Mouse (Mus musculus): ENCODE data around the gene Ces1g. TPM values are rescaled to one million over a fixed set of nuclear protein-coding genes. Genes with fewer than 3 reads are reported as not detected.

Ces1g gene
- polyA plus RNA-seq, 1 experiment: not detected

DNA sequence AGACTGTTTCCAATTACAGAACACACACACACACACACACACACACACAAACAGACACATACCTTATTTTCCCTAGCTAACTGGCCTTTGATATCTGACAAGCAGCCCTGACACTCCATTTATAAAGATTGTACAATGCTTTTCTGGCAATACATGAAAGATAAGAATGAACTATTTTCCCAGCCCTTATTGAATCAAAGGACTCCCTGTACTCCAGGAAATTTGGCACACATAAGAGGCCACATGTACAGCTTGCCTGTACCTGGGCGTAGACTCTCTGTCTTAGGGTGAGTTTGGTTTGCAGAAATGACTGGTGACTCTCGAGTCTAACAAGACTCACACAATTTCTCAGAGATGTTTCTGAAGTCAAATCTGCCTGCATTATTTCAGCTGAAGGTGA, 53.2 kb downstream of the Ces1g start:
- TF ChIP-seq MAX (IDR thresholded peaks at IDR 0.05; ENCODE audit: low read depth) (no peak), SRF (IDR thresholded peaks at IDR 0.05; ENCODE audit: control insufficient read depth, insufficient read length, low read depth) (no peak), MYOD1 (IDR thresholded peaks at IDR 0.05; ENCODE audit: control insufficient read depth in 1 of 3, insufficient read length in 2 of 3, low read depth in 2 of 3) (no peak), CEBPB (IDR thresholded peaks at IDR 0.05; ENCODE audit: insufficient read depth, poor library complexity, severe bottlenecking) (no peak), POLR2AphosphoS2 (IDR thresholded peaks at IDR 0.05; ENCODE audit: insufficient read length, low read depth) (no peak), E2F4 (IDR thresholded peaks at IDR 0.05; ENCODE audit: insufficient read depth) (no peak), TCF3 (IDR thresholded peaks at IDR 0.05; ENCODE audit: insufficient read length, low read depth) (no peak), MYOG (IDR thresholded peaks at IDR 0.05; ENCODE audit: control insufficient read depth in 1 of 3, insufficient read depth in 1 of 3, insufficient read length in 2 of 3, low read depth in 2 of 3) (no peak), TCF12 (IDR thresholded peaks at IDR 0.05; ENCODE audit: insufficient read depth, poor library complexity, severe bottlenecking) (no peak), USF1 (IDR thresholded peaks at IDR 0.05; ENCODE audit: low read depth) (no peak), POLR2A (IDR thresholded peaks at IDR 0.05; ENCODE audit: insufficient read length, low read depth) (no peak), REST (IDR thresholded peaks at IDR 0.05; ENCODE audit: insufficient read depth, insufficient read length) (no peak)
- Histone ChIP-seq H3ac (ENCODE audit: control insufficient read depth, insufficient read length) (no peak overlapping the region), H3K4me3 (no peak overlapping the region), H3K79me2 (ENCODE audit: control insufficient read depth, insufficient read depth) (no peaks in the 10 kb centered on the region), H3K4me2 (ENCODE audit: low read depth) (no peak overlapping the region), H3K27me3 (ENCODE audit: control insufficient read depth, insufficient read depth, insufficient read length) (no peaks in the 10 kb centered on the region), H3K36me3 (ENCODE audit: control insufficient read depth, insufficient read depth) (no peaks in the 10 kb centered on the region)

GRCm38 (mm10) chr8:93282349-93282748, 54.8 kb downstream of the Ces1g start:
- Histone ChIP-seq H3K4me2 (ENCODE audit: low read depth) (no peak overlapping the region), H3K36me3 (ENCODE audit: control insufficient read depth, insufficient read depth) (no peaks in the 10 kb centered on the region), H3K27me3 (ENCODE audit: control insufficient read depth, insufficient read depth, insufficient read length) (no peaks in the 10 kb centered on the region), H3K79me2 (ENCODE audit: control insufficient read depth, insufficient read depth) (no peaks in the 10 kb centered on the region), H3ac (ENCODE audit: control insufficient read depth, insufficient read length) (no peak overlapping the region), H3K4me3 (no peak overlapping the region)
- no peak for TF ChIP-seq POLR2AphosphoS2 (IDR thresholded peaks at IDR 0.05; ENCODE audit: insufficient read length, low read depth)
- TF ChIP-seq SRF (IDR thresholded peaks at IDR 0.05; ENCODE audit: control insufficient read depth, insufficient read length, low read depth): no peak
- TF ChIP-seq CEBPB (IDR thresholded peaks at IDR 0.05; ENCODE audit: insufficient read depth, poor library complexity, severe bottlenecking): no peak
- TF ChIP-seq E2F4 (IDR thresholded peaks at IDR 0.05; ENCODE audit: insufficient read depth): no peak
- no peak for TF ChIP-seq POLR2A (IDR thresholded peaks at IDR 0.05; ENCODE audit: insufficient read length, low read depth)
- no peak for TF ChIP-seq MYOD1 (IDR thresholded peaks at IDR 0.05; ENCODE audit: control insufficient read depth in 1 of 3, insufficient read length in 2 of 3, low read depth in 2 of 3)

DNA sequence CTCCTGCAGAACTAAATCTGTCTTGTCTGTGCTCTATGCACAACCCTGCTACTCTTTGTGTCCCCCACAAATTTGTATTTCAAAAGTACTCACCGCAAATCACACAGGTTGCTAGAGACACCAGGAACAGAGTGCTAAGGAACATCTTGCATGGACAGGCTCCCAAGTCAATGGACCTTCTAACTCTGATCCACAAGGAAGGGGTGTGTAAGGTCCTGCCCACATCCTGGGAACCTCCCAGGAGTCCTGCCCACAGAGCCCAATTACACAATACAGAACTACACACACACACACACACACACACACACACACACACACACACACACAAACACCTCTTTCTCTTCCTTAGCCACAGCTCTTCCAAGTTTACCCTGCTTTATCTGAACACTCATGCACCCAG, 57.6 kb downstream of the Ces1g start, which contains the start of gene Ces1f:
Gene Ces1f (minus strand): TSS at position 192 of the 400 bp plus-strand sequence.
- no peaks in the 10 kb centered on the region for H3K79me2 ChIP-seq (ENCODE audit: control insufficient read depth, insufficient read depth)
- H3K27me3 ChIP-seq (ENCODE audit: control insufficient read depth, insufficient read depth, insufficient read length): no peaks in the 10 kb centered on the region
- no peak within 1 kb of the TSS for H3ac ChIP-seq (ENCODE audit: control insufficient read depth, insufficient read length)
- no peaks in the 10 kb centered on the region for H3K36me3 ChIP-seq (ENCODE audit: control insufficient read depth, insufficient read depth)
- H3K4me2 ChIP-seq (ENCODE audit: low read depth): no peak within 1 kb of the TSS
- H3K4me3 ChIP-seq: no peak within 1 kb of the TSS
- TF ChIP-seq TCF3 (IDR thresholded peaks at IDR 0.05; ENCODE audit: insufficient read length, low read depth): no peak
- TF ChIP-seq USF1 (IDR thresholded peaks at IDR 0.05; ENCODE audit: low read depth): no peak
- no peak for TF ChIP-seq SRF (IDR thresholded peaks at IDR 0.05; ENCODE audit: control insufficient read depth, insufficient read length, low read depth)
- TF ChIP-seq POLR2AphosphoS2 (IDR thresholded peaks at IDR 0.05; ENCODE audit: insufficient read length, low read depth): no peak
- no peak for TF ChIP-seq POLR2A (IDR thresholded peaks at IDR 0.05; ENCODE audit: insufficient read length, low read depth)
- TF ChIP-seq MAX (IDR thresholded peaks at IDR 0.05; ENCODE audit: low read depth): no peak
- TF ChIP-seq TCF12 (IDR thresholded peaks at IDR 0.05; ENCODE audit: insufficient read depth, poor library complexity, severe bottlenecking): no peak
- no peak for TF ChIP-seq REST (IDR thresholded peaks at IDR 0.05; ENCODE audit: insufficient read depth, insufficient read length)
- no peak for TF ChIP-seq E2F4 (IDR thresholded peaks at IDR 0.05; ENCODE audit: insufficient read depth)
- no peak for TF ChIP-seq MYOG (IDR thresholded peaks at IDR 0.05; ENCODE audit: control insufficient read depth in 1 of 3, insufficient read depth in 1 of 3, insufficient read length in 2 of 3, low read depth in 2 of 3)
- TF ChIP-seq CEBPB (IDR thresholded peaks at IDR 0.05; ENCODE audit: insufficient read depth, poor library complexity, severe bottlenecking): no peak
- no peak for TF ChIP-seq MYOD1 (IDR thresholded peaks at IDR 0.05; ENCODE audit: control insufficient read depth in 1 of 3, insufficient read length in 2 of 3, low read depth in 2 of 3)

DNA sequence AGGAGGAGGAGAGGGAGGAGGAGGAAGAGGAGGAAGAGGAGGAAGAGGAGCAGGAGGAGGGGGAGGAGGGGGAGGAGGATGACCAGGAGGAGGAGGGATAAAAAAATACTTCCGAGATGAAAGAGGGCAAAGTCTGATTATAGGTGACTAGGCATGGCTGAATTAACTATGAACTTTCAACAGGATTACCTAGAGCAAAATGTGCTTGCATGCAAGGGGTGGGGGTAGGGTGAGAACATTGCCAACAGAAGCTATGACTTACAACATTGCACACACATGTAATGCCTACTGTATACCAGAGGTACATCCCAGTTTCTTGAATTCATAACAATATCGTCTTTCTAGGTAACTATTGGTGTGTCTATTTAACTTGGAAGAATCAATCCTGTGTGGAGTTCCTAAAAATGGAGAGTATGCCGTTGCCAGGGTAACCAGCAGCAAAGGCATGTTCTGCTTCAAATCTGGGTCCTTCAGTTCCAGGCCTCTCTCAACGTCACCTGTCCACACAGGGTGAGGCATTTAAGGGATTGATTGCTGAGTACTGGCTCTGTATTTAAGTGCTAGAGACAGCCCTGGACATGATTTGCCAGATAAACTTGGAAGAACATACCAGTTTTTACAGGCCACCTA, 58.8 kb downstream of the Ces1g start:
- no peak overlapping the region for H3K4me3 ChIP-seq
- TF ChIP-seq SRF (IDR thresholded peaks at IDR 0.05; ENCODE audit: control insufficient read depth, insufficient read length, low read depth) (no peak), TCF3 (IDR thresholded peaks at IDR 0.05; ENCODE audit: insufficient read length, low read depth) (no peak), USF1 (IDR thresholded peaks at IDR 0.05; ENCODE audit: low read depth) (no peak), TCF12 (IDR thresholded peaks at IDR 0.05; ENCODE audit: insufficient read depth, poor library complexity, severe bottlenecking) (no peak), CEBPB (IDR thresholded peaks at IDR 0.05; ENCODE audit: insufficient read depth, poor library complexity, severe bottlenecking) (no peak), E2F4 (IDR thresholded peaks at IDR 0.05; ENCODE audit: insufficient read depth) (no peak), MYOD1 (IDR thresholded peaks at IDR 0.05; ENCODE audit: control insufficient read depth in 1 of 3, insufficient read length in 2 of 3, low read depth in 2 of 3) (no peak), MAX (IDR thresholded peaks at IDR 0.05; ENCODE audit: low read depth) (no peak), REST (IDR thresholded peaks at IDR 0.05; ENCODE audit: insufficient read depth, insufficient read length) (no peak), MYOG (IDR thresholded peaks at IDR 0.05; ENCODE audit: control insufficient read depth in 1 of 3, insufficient read depth in 1 of 3, insufficient read length in 2 of 3, low read depth in 2 of 3) (no peak), POLR2AphosphoS2 (IDR thresholded peaks at IDR 0.05; ENCODE audit: insufficient read length, low read depth) (no peak), POLR2A (IDR thresholded peaks at IDR 0.05; ENCODE audit: insufficient read length, low read depth) (no peak)
- H3K27me3 ChIP-seq (ENCODE audit: control insufficient read depth, insufficient read depth, insufficient read length): no peaks in the 10 kb centered on the region
- no peaks in the 10 kb centered on the region for H3K36me3 ChIP-seq (ENCODE audit: control insufficient read depth, insufficient read depth)
- no peak overlapping the region for H3K4me2 ChIP-seq (ENCODE audit: low read depth)
- no peaks in the 10 kb centered on the region for H3K79me2 ChIP-seq (ENCODE audit: control insufficient read depth, insufficient read depth)
- H3ac ChIP-seq (ENCODE audit: control insufficient read depth, insufficient read length): no peak overlapping the region
